Mouse (Mus musculus): Measurements from ENCODE around the gene Gm14685. TPM values are rescaled to one million over a fixed set of nuclear protein-coding genes. Genes with fewer than 3 reads are reported as not detected.
"Not testable (repeated sequence)": the region's sequence is repeated elsewhere in the genome, so short reads cannot be mapped to it uniquely, and the experiment has no call there.

Gm14685 gene
- polyA plus RNA-seq (2016; fragmentation: Nextera tagmentation; extraction: Ambion mirVana) = 0.29 and 0.73 TPM in 2 replicates

- H3K4me2 ChIP-seq (replicated peaks); H3K9me3 ChIP-seq; H3K4me1 ChIP-seq; ATAC-seq (ENCODE audit: low FRiP score, low read depth); H3K27me3 ChIP-seq; H3K4me3 ChIP-seq; H3K9ac ChIP-seq (replicated peaks); H3K27ac ChIP-seq (replicated peaks); H3K36me3 ChIP-seq: not testable (repeated sequence)
- WGBS = no CpG with 5 or more reads among the region's 7 CpGs
Measured at GRCm38 (mm10) chrX:73116747-73117146, at the start of gene Gm14685. TSS of gene Gm14685 (plus strand) at chrX:73117047.

DNA sequence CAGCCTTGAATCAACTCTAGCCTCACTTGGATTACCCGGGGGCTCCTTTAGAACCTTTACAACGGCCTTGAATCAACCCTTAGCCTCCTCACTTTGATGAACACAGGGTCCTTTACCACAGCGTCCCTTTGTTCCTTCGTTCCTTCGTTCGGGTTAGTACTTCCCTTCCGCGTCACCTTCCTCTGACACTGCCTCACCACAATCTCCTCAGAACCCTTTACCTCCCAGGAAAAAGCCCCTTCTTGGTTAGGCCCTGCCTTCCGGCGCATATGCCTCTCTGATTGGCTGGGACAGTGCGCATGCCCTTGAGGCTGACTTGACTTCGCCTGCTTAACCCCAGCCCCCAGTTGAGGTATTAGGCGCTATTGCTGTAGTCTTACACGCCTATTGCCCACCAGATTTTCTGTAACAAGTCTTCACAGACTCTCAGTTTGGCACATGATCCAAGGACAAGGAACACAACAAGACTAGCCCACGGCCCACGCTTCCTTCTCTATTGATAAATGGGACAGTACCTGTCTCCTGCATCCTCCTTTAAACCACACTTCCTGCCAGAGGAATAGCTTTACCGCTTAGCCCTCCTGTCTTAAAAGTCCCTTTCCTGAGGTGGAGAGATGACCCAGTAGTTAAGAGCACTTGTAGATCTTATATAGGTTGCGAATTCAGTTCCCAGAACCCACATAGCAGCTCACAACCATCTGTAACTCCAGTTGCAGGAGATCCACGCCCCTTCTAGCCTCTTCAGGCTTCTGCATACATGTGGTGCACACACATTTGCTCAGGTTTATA is 34.4 kb upstream of the Gm14685 start, which contains the start of gene Xlr4a:
TSS of gene Xlr4a (minus strand) at position 212 of the 789 bp plus-strand sequence.
- not testable (repeated sequence) for H3K4me3 ChIP-seq

GRCm38 (mm10) chrX:73096941-73097508 is 19.8 kb upstream of the Gm14685 start, which contains the start of gene Xlr3a:
TSS of gene Xlr3a (minus strand) at chrX:73097095.
- ATAC-seq (ENCODE audit: low FRiP score, low read depth); H3K9ac ChIP-seq (replicated peaks); H3K9me3 ChIP-seq; H3K4me1 ChIP-seq; H3K27ac ChIP-seq (replicated peaks); H3K36me3 ChIP-seq; H3K4me2 ChIP-seq (replicated peaks); H3K4me3 ChIP-seq; H3K27me3 ChIP-seq: not testable (repeated sequence)
- 75% methylated on average over 13 of the region's 13 CpGs for WGBS

More for the DNA sequence above, 34.4 kb upstream of the Gm14685 start, which contains the start of gene Xlr4a:
- H3K9ac ChIP-seq (replicated peaks); H3K27me3 ChIP-seq; H3K4me2 ChIP-seq (replicated peaks); H3K9me3 ChIP-seq; H3K36me3 ChIP-seq; H3K27ac ChIP-seq (replicated peaks); H3K4me1 ChIP-seq; ATAC-seq (ENCODE audit: low FRiP score, low read depth): not testable (repeated sequence)
- 84% methylated on average over 19 of the region's 19 CpGs for WGBS

- not testable (repeated sequence) for H3K36me3 ChIP-seq; H3K27me3 ChIP-seq; H3K4me3 ChIP-seq; H3K4me2 ChIP-seq (replicated peaks); H3K27ac ChIP-seq (replicated peaks); H3K9ac ChIP-seq (replicated peaks); H3K9me3 ChIP-seq; H3K4me1 ChIP-seq
- peak; percentile 58; the same call in 1 of the 2 replicates for ATAC-seq (ENCODE audit: low FRiP score, low read depth)
- WGBS = no CpG with 5 or more reads among the region's 12 CpGs
Measured at GRCm38 (mm10) chrX:73122859-73123829, 6.3 kb downstream of the Gm14685 start.

GRCm38 (mm10) chrX:73143218-73143618 is 26.4 kb downstream of the Gm14685 start:
- not testable (repeated sequence) for H3K4me2 ChIP-seq (replicated peaks)

DNA sequence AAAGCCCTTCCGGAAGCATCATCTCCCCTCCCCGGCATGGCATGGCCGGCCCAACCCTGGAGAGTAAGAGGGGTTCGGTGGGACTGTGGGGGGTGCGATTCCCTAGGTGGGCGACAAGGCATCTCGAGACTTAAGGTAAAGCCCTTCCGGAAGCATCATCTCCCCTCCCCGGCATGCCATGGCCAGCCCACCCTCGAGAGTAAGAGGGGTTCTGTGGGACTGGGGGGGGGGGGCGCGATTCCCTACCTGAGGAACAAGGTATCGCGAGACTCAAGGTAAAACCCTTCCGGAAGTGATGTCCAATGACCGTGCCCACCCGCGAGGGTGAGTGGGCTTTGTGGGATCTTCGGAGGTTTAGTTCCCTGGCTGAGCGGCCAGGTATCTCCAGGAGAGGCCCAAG is 31.6 kb downstream of the Gm14685 start, which contains the start of gene Xlr5b:
TSS of gene Xlr5b (plus strand) at position 301 of the 400 bp plus-strand sequence.
- H3K9me3 ChIP-seq; H3K9ac ChIP-seq (replicated peaks); H3K4me1 ChIP-seq; H3K4me3 ChIP-seq; H3K27me3 ChIP-seq; H3K36me3 ChIP-seq; H3K4me2 ChIP-seq (replicated peaks); H3K27ac ChIP-seq (replicated peaks); ATAC-seq (ENCODE audit: low FRiP score, low read depth): not testable (repeated sequence)
- no CpG with 5 or more reads among the region's 20 CpGs for WGBS

More at GRCm38 (mm10) chrX:73143218-73143618, 26.4 kb downstream of the Gm14685 start:
- H3K9me3 ChIP-seq; H3K9ac ChIP-seq (replicated peaks); H3K27ac ChIP-seq (replicated peaks); H3K36me3 ChIP-seq; H3K4me3 ChIP-seq; H3K27me3 ChIP-seq; H3K4me1 ChIP-seq: not testable (repeated sequence)
- WGBS = no CpG with 5 or more reads among the region's 7 CpGs
- 0 out of 2 replicates have a peak, but pooled peaks have one; percentile 23 for ATAC-seq (ENCODE audit: low FRiP score, low read depth)

DNA sequence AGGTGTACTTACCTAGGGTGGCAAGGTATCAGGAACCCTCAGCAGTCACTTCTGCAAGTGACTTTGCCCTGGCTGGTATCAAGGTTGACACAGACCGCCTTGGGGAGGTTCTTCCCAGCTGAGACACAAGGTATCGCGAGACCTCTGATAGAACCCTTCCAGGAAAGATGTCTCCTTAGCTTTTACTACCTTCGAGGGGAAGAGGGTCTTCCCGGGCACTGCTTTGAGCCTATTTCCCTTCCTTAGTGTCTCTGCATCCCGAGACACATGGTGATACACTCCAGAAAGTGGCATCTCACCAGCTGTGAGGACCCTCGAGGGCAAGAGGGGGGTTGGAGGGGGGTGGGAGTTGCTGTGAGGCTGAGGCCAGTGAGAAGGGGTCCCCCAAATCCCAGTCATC is 32.5 kb downstream of the Gm14685 start, which contains the start of gene DXBay18:
TSS of gene DXBay18 (minus strand) at position 101 of the 400 bp plus-strand sequence.
- not testable (repeated sequence) for H3K27ac ChIP-seq (replicated peaks); H3K27me3 ChIP-seq; H3K9me3 ChIP-seq; H3K36me3 ChIP-seq; ATAC-seq (ENCODE audit: low FRiP score, low read depth); H3K4me2 ChIP-seq (replicated peaks); H3K9ac ChIP-seq (replicated peaks); H3K4me1 ChIP-seq; H3K4me3 ChIP-seq
- no CpG with 5 or more reads among the region's 7 CpGs for WGBS

DNA sequence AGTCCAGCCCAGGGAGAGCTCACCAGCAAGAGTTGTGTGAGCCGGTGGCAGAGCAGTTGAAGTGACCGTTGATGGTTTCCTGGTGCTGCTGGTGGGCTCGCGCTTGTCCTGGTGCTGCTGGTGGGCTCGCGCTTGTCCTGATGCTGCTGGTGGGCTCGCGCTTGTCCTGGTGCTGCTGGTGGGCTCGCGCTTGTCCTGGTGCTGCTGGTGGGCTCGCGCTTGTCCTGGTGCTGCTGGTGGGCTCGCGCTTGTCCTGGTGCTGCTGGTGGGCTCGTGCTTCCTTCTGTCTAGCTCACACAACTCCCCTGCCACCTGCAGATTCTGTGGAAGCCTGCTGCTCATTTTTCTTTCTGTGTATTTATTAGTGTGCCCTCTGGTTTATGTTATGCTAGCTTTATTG is 60.0 kb downstream of the Gm14685 start, which contains the start of gene Spin2d:
TSS of gene Spin2d (minus strand) at position 101 of the 400 bp plus-strand sequence.
- WGBS = 84% methylated on average over 6 of the region's 15 CpGs
- not testable (repeated sequence) for ATAC-seq (ENCODE audit: low FRiP score, low read depth)

More for the DNA sequence above, 60.0 kb downstream of the Gm14685 start, which contains the start of gene Spin2d:
- H3K9ac ChIP-seq (replicated peaks); H3K36me3 ChIP-seq; H3K27me3 ChIP-seq; H3K27ac ChIP-seq (replicated peaks); H3K4me3 ChIP-seq; H3K4me1 ChIP-seq; H3K9me3 ChIP-seq; H3K4me2 ChIP-seq (replicated peaks): not testable (repeated sequence)

Other genes with a start within 250 kb of the Gm14685 start
- gene Cetn2, start 198.6 kb upstream of the Gm14685 start, polyA plus RNA-seq (2016; fragmentation: Nextera tagmentation; extraction: Ambion mirVana) = 99.1 and 107 TPM in 2 replicates
- 38.5 and 43.0 TPM in 2 replicates for gene Nsdhl, start 198.5 kb upstream of the Gm14685 start, polyA plus RNA-seq (2016; fragmentation: Nextera tagmentation; extraction: Ambion mirVana)
- 3.1 and 3.3 TPM in 2 replicates for gene Zfp185, start 129.7 kb upstream of the Gm14685 start, polyA plus RNA-seq (2016; fragmentation: Nextera tagmentation; extraction: Ambion mirVana)
- 0.14 TPM in 1 of 2 replicates, not detected in the other for gene Pnma5, start 79.9 kb upstream of the Gm14685 start, polyA plus RNA-seq (2016; fragmentation: Nextera tagmentation; extraction: Ambion mirVana)
- gene Pnma3, start 52.3 kb upstream of the Gm14685 start, polyA plus RNA-seq (2016; fragmentation: Nextera tagmentation; extraction: Ambion mirVana) = 1.1 TPM in 2 replicates
- gene Xlr4a, start 34.6 kb upstream of the Gm14685 start, polyA plus RNA-seq (2016; fragmentation: Nextera tagmentation; extraction: Ambion mirVana) = 0.55 and 0.58 TPM in 2 replicates
- 3.5 and 4.0 TPM in 2 replicates for gene Xlr3a, start 20.0 kb upstream of the Gm14685 start, polyA plus RNA-seq (2016; fragmentation: Nextera tagmentation; extraction: Ambion mirVana)
- gene Xlr5b, start 31.7 kb downstream of the Gm14685 start, polyA plus RNA-seq (2016; fragmentation: Nextera tagmentation; extraction: Ambion mirVana) = not detected in 2 replicates
- 0.34 and 0.40 TPM in 2 replicates for gene DXBay18, start 32.4 kb downstream of the Gm14685 start, polyA plus RNA-seq (2016; fragmentation: Nextera tagmentation; extraction: Ambion mirVana)
- gene Spin2d, start 59.9 kb downstream of the Gm14685 start, polyA plus RNA-seq (2016; fragmentation: Nextera tagmentation; extraction: Ambion mirVana) = not detected in 2 replicates
- gene Xlr3b, start 75.2 kb downstream of the Gm14685 start, polyA plus RNA-seq (2016; fragmentation: Nextera tagmentation; extraction: Ambion mirVana) = 14.1 and 16.1 TPM in 2 replicates
- gene Xlr4b, start 97.3 kb downstream of the Gm14685 start, polyA plus RNA-seq (2016; fragmentation: Nextera tagmentation; extraction: Ambion mirVana) = 0.43 and 0.70 TPM in 2 replicates
- gene F8a, start 111.2 kb downstream of the Gm14685 start, polyA plus RNA-seq (2016; fragmentation: Nextera tagmentation; extraction: Ambion mirVana) = 23.1 and 23.2 TPM in 2 replicates
- not detected in 2 replicates for gene Xlr4c, start 126.1 kb downstream of the Gm14685 start, polyA plus RNA-seq (2016; fragmentation: Nextera tagmentation; extraction: Ambion mirVana)
- 0.37 TPM in 1 of 2 replicates, not detected in the other for gene Xlr3c, start 148.3 kb downstream of the Gm14685 start, polyA plus RNA-seq (2016; fragmentation: Nextera tagmentation; extraction: Ambion mirVana)
- 0.14 and 0.16 TPM in 2 replicates for gene Xlr5a, start 175.9 kb downstream of the Gm14685 start, polyA plus RNA-seq (2016; fragmentation: Nextera tagmentation; extraction: Ambion mirVana)
- gene Xlr5c, start 175.9 kb downstream of the Gm14685 start, polyA plus RNA-seq (2016; fragmentation: Nextera tagmentation; extraction: Ambion mirVana) = not detected in 2 replicates
- not detected in 2 replicates for gene Gm45015, start 219.8 kb downstream of the Gm14685 start, polyA plus RNA-seq (2016; fragmentation: Nextera tagmentation; extraction: Ambion mirVana)
- 18.6 and 19.1 TPM in 2 replicates for gene Zfp275, start 225.6 kb downstream of the Gm14685 start, polyA plus RNA-seq (2016; fragmentation: Nextera tagmentation; extraction: Ambion mirVana)

Measured in midbrain, embryonic 12.5 days (tissue).